Mouse (Mus musculus) CH12.LX (cell line): ENCODE measurements at regions not wholly inside any gene's neighbourhood (a gene's known extent, or its start where the extent isn't known, plus 50 kb on each side); places are given as distances from the start of the nearest gene placed in this dataset.

Experiments
- CTCF ChIP-seq, 2 experiments: IDR thresholded peaks in 1 of 2; conservative IDR thresholded peaks in 1 of 2; 2 replicates each; pipeline ENCODE4 v1.5.1; 2011 to 2012; ENCODE audit warnings: low read depth in 2 of 2, low read length in 2 of 2, improper control_type of control experiment in 1 of 2, inconsistent platforms in 1 of 2, mild to moderate bottlenecking in 1 of 2, moderate library complexity in 1 of 2
- MAFK ChIP-seq: IDR thresholded peaks from 2 replicates; pipeline ENCODE4 v1.6.1; 2011; ENCODE audit warnings: low read length, improper control_type of control experiment; ENCODE audit not compliant: insufficient replicate concordance

DNA sequence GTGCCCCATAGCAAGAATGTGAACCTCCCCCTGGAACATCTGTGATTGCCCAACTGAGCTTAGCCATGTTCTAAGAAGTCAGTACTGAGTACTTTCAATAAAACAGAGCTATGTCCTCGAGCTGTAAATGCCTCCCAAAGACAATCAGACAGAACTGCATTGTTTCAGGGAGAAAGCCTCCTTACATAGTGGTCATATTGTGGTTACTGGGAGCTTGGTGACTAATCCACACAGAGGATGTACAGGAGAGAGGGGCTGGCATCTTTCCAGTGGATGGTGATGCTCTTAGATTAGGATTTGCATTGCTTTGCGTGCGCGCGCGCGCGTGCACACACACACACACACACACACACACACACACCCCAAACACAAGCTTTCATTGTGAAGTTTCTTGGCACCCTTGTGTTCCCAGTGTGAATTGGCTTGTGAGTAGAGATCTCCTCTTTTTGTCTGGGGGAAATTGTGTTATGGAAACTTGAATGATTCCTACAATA, 286.3 kb downstream of the Osr1 start:
- no peak for TF ChIP-seq MAFK
- no peak for TF ChIP-seq CTCF (conservative IDR thresholded peaks at IDR 0.05 in 1 of 2, IDR thresholded peaks at IDR 0.05 in 1 of 2; ENCODE audit: low read depth in 2 of 2, low read length in 2 of 2)
